8 mouse cellular contexts compared by ENCODE assay signal in the genomic region with DNA sequence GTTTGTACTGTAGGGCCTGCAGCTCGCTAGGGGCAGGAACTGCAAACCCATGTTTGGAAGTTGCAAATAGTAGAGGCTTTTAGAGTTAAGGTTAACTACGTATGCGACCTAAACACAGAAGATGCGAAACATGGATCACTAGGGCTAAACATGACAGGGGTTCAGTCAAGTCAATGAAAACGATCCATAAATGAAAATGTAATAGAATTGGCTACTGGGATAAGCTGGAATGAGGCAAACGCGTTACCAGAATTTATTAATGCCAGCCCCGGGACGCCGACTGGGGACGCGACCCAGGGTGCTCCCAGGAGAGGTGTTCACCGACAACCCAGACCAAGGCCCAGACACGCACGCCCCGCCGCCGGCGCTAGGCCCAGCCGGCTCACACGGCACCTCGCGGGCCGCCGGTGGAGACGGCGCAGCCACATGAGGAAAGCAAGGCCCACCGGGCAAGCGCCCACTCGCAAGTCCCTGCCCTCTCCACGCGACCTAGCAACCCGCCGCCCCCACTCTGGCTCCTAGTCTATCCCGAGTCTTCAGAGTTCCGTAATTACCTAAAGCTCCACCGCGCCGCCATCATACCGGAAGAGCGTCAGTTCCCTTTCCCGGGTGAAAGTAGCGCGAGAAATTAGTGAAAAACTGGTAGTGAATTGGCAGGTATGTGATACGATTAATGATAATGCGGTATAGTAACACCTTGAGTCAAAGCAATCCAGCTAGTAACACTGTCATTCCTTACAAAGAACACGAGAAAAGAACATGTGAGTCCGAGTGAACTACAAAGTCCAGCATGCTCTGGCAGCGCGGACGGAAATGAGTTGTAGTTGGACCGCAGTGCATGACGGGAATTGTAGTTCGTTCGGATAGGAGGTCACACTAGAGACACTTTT. TPM values are rescaled to one million over a fixed set of nuclear protein-coding genes. Genes with fewer than 3 reads are reported as not detected.
DNase-seq lines count a peak whose midpoint lies in the region; ATAC-seq lines count a peak whose summit lies in the region.

Cwc22 (minus strand) TSS at position 780 of the 890 bp plus-strand sequence.

- peak within 1 kb of the TSS; percentile 78 for H3K4me3 ChIP-seq in hindbrain, embryonic 16.5 days (ENCODE audit: low read length)
- H3K4me3 ChIP-seq in macrophage (ENCODE audit: inconsistent target): peak within 1 kb of the TSS; percentile 79

- peaks cover 8% of the 10 kb centered on the region for H3K4me1 ChIP-seq in hindbrain, embryonic 16.5 days (ENCODE audit: control insufficient read depth, insufficient read depth, low read depth, low read length)

- H3K9me3 ChIP-seq in hindbrain, embryonic 16.5 days (ENCODE audit: control insufficient read depth, low read length): no peaks in the 10 kb centered on the region

- no peaks in the 10 kb centered on the region for H3K36me3 ChIP-seq in hindbrain, embryonic 16.5 days (ENCODE audit: control insufficient read depth, insufficient read depth, low read length)
- H3K36me3 ChIP-seq in macrophage (ENCODE audit: inconsistent target): no peaks in the 10 kb centered on the region

- no peaks in the 10 kb centered on the region for H3K27me3 ChIP-seq in hindbrain, embryonic 16.5 days (replicated peaks; ENCODE audit: control insufficient read depth, insufficient read depth, low read length)

- DNase-seq in WW6 (ENCODE audit: low read depth, low spot score): peak; percentile 62
- DNase-seq in cerebellum, postnatal 4 days (ENCODE audit: low spot score in 2 of 2): peak; percentile 79 to 90
- peak; percentile 93 for DNase-seq in gastrocnemius, adult 18-20 months (ENCODE audit: low spot score)
- DNase-seq in left cerebral cortex, adult 18-20 months (ENCODE audit: low spot score in 2 of 2): peak; percentile 94 to 98
- peak; percentile 93 for DNase-seq in right cerebral cortex, adult 18-20 months
- peak; percentile 71 for DNase-seq in urinary bladder, postnatal 10 days (ENCODE audit: low spot score)

- H3K4me2 ChIP-seq in hindbrain, embryonic 16.5 days (ENCODE audit: low read length): peak within 1 kb of the TSS; percentile 93

- WGBS in hindbrain, embryonic 16.5 days: under 1% methylated on average over 55 of the region's 55 CpGs
- WGBS in macrophage (ENCODE audit: missing documents): under 1% methylated on average over 55 of the region's 55 CpGs

- ATAC-seq in hindbrain, embryonic 16.5 days: peak; percentile 95

- H3K9ac ChIP-seq in hindbrain, embryonic 16.5 days (ENCODE audit: low read depth, low read length): peak within 1 kb of the TSS; percentile 94

- peak within 1 kb of the TSS; percentile 87 for H3K27ac ChIP-seq in hindbrain, embryonic 16.5 days (ENCODE audit: low read depth, low read length)
- peak within 1 kb of the TSS; percentile 78 for H3K27ac ChIP-seq in macrophage

- H3K79me2 ChIP-seq in macrophage (ENCODE audit: inconsistent target): peaks cover 48% of the 10 kb centered on the region

RNA-seq across cellular contexts. Expression of gene Cwc22, which starts in this region (rescaled TPM):
- total RNA-seq in gastrocnemius, adult 18-20 months (2021): 10 to 100 TPM; 11.5 to 12.2 TPM
- 18.7 and 20.3 TPM in 2 replicates for polyA plus RNA-seq in hindbrain, embryonic 16.5 days (2015; fragmentation: Nextera tagmentation; extraction: Ambion mirVana)
- 10 to 100 TPM; 27.3 to 29.3 TPM for total RNA-seq in left cerebral cortex, adult 18-20 months (2021)
- 10 to 100 TPM; 46.2 to 91.9 (median 75.3) TPM for total RNA-seq in macrophage (2018; cell fraction: chromatin; rRNA removed)
- 10 to 100 TPM; 21.7 to 34.1 (median 27.2) TPM for total RNA-seq in macrophage (2018; cell fraction: cytosol; rRNA removed)
- 10 to 100 TPM; 33.1 to 71.4 (median 48.4) TPM for total RNA-seq in macrophage (2018; cell fraction: nucleus; rRNA removed)
- 22.0 to 54.0 TPM (median 26.1 TPM) in 3 replicates for polyA plus RNA-seq in macrophage (2018)

Comparison
In these comparisons a context has a peak if more than half of its experiments do, and no peak if none do; other contexts are left out.
1. Peak in every context shown above with its lines: DNase-seq, ATAC-seq, H3K4me3 ChIP-seq and H3K27ac ChIP-seq.